Mouse (Mus musculus): ENCODE data around the gene Cfap45.

Gene Cfap45

GRCm38 (mm10) chr1:172551009-172551408 lies 30.4 kb downstream of the Cfap45 start:
- DNase-seq (ENCODE audit: extremely low read depth, insufficient read length, low spot score) = no peak

DNA sequence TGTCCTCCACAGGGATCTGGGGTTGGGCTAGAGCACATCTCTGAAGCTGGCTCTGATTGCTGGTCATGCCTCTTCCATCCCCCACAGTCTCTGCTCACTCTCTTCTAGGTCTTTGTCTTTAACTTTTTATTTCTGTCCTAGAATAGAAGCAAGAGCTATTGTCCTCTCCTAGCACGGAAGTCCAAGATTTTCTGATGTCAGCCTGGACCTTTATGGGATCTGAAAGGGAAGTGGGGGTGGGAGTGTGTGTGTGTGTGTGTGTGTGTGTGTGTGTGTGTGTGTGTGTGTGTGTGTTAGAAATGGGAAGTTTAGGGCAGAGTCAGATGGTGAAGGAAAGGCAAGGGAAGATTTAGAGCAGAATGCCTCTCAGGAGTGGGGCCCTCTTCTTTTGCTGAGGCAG lies 32.0 kb downstream of the Cfap45 start:
- DNase-seq (ENCODE audit: extremely low read depth, insufficient read length, low spot score) = no peak

GRCm38 (mm10) chr1:172555638-172556037 lies 35.0 kb downstream of the Cfap45 start, which contains the start of gene Vsig8:
Vsig8 (plus strand) TSS chr1:172555938.
- no peak for DNase-seq (ENCODE audit: extremely low read depth, insufficient read length, low spot score)

GRCm38 (mm10) chr1:172562641-172563464 lies 42.3 kb downstream of the Cfap45 start:
- DNase-seq (ENCODE audit: extremely low read depth, insufficient read length, low spot score) = no peak

DNA sequence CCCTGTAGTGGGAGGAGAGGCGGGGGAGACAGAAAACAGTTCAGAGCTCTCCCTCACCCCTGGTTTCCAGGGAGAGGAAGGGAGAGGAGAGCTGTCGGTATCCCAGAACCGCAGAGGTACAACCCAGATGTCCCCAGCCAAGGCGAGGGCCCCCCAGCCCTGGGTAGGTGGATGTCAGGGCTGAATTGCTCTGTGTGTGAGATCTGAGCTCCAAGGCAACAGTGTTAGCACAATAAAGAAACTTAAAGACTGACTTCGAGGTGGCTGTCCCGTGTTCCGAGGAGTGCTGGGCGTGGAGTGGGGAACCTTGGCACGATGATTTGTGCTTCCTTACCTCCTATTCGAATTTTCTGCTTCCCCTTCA lies 42.8 kb downstream of the Cfap45 start:
- no peak for DNase-seq (ENCODE audit: extremely low read depth, insufficient read length, low spot score)

- DNase-seq (ENCODE audit: extremely low read depth, insufficient read length, low spot score) = no peak
Observed at GRCm38 (mm10) chr1:172566131-172566530, 45.5 kb downstream of the Cfap45 start.

DNA sequence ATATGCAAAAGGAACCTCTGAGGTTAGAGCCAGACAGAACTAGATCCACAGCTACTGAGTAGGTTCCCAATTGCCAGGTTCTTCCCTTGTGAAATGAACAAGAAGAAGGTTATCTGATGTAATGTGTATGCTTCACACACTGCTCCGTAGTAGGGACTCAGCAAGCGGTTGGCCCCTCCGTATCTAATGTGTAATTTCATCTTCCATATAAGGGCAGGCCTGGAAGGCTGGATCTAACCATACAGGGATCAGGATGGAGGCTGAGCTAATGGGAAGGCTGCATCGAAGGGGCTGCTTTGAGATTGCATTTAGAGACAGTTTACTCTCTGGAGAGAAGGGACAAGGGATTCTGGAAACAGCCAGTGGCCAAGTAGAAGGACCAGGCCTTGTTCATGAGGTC lies 47.2 kb downstream of the Cfap45 start:
- DNase-seq (ENCODE audit: extremely low read depth, insufficient read length, low spot score) = no peak

- DNase-seq (ENCODE audit: extremely low read depth, insufficient read length, low spot score) = peak; percentile 65
Observed at GRCm38 (mm10) chr1:172580116-172580515, 59.5 kb downstream of the Cfap45 start.

DNA sequence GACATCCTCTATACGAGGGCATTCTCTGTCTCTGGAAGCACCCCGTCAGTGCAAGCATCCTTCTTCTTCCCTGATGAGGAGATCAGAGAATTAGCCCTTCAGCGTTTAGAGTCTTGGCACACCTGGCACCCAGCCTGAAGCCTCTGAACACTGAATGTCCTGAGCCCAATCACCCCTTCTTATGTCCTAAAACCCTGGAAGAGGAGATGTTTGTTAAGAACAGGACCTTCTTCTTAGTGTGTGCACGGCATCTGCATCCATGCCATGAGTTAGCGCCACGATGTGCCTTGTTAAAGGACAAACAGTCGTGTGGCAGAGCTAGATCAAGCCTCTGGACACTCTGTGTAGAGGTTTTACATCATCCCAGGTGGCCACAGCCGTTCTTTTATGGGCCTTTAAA lies 61.8 kb downstream of the Cfap45 start:
- DNase-seq (ENCODE audit: extremely low read depth, insufficient read length, low spot score) = no peak

GRCm38 (mm10) chr1:172584271-172584670 lies 63.7 kb downstream of the Cfap45 start:
- DNase-seq (ENCODE audit: extremely low read depth, insufficient read length, low spot score) = no peak

GRCm38 (mm10) chr1:172585026-172585425 lies 64.4 kb downstream of the Cfap45 start:
- no peak for DNase-seq (ENCODE audit: extremely low read depth, insufficient read length, low spot score)

- no peak for DNase-seq (ENCODE audit: extremely low read depth, insufficient read length, low spot score)
Observed at GRCm38 (mm10) chr1:172585612-172586567, 65.3 kb downstream of the Cfap45 start.

- peak; percentile 57 for DNase-seq (ENCODE audit: extremely low read depth, insufficient read length, low spot score)
Observed at GRCm38 (mm10) chr1:172590385-172590784, 69.8 kb downstream of the Cfap45 start, which contains the start of gene Slamf8. Slamf8 (minus strand) TSS chr1:172590568.

GRCm38 (mm10) chr1:172593321-172593720 lies 72.7 kb downstream of the Cfap45 start:
- no peak for DNase-seq (ENCODE audit: extremely low read depth, insufficient read length, low spot score)

GRCm38 (mm10) chr1:172593956-172594355 lies 73.4 kb downstream of the Cfap45 start:
- no peak for DNase-seq (ENCODE audit: extremely low read depth, insufficient read length, low spot score)

DNA sequence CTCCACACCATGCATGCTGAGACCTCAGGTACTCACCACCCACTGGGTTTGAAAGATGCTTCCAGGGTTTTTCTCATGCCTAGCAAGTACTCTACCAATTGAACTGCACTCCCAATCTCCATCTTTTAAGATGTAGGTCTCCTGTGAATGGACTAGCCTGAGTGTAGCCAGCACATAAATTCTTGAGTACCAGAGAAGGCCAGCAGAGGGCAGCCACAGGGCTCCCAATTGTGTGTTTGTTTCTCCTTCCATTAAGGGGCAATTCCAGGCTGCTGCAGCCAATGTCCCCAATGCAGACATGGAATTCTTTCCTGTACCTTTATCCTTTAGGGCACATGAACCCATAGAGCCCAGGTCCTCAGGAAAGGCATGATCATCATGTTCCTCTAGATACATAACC lies 73.9 kb downstream of the Cfap45 start:
- no peak for DNase-seq (ENCODE audit: extremely low read depth, insufficient read length, low spot score)

Measured in 3134 (cell line).